8 mouse cellular contexts compared by ENCODE assay signal in the genomic region with DNA sequence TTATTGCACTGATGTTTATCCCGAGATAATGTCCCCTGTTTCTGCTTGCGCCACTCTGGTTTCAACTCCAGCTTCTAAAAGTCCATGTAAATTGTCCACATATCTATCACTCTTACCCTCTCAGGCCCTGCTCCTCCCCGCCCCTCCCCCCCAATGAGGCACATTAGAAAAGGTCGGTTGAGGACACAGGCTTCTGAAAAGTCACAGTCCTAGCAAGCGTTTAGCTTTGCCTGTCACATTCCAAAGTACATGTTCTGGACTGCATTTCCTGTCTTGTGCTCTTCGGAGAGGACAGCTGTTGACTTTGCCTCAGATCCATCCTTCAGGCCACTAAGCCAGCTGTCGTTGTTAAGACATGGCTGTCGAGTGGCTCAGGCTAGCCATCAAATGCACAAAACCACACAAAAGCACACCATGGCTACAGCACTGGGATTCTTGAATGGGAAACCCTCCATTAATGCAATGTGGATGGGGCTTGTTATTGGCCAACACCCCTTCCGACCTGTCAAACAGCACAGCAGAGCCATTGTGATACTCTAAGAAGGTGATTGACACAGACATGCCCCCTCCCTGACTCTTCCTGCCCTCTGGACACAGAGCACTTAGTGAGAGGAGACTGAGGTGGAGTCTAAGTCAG. TPM values are rescaled to one million over a fixed set of nuclear protein-coding genes. Genes with fewer than 3 reads are reported as not detected.
DNase-seq lines count a peak whose midpoint lies in the region; ATAC-seq and TF ChIP-seq lines count a peak whose summit lies in the region.

No protein-coding gene starts in this region.

- no peak overlapping the region for H3K9ac ChIP-seq in limb, embryonic 12.5 days (replicated peaks)

- DNase-seq in embryo, embryonic 9.5 days (ENCODE audit: extremely low spot score) = peak; percentile 34
- peak; percentile 53 to 66 for DNase-seq in heart, postnatal 10 days
- no peak for DNase-seq in cerebellum, adult 18-20 months
- DNase-seq in layer of hippocampus, adult 11-12 months (ENCODE audit: low spot score) = no peak
- DNase-seq in ovary, postnatal 14 days (ENCODE audit: low spot score) = no peak
- no peak for DNase-seq in testis, postnatal 14 days (ENCODE audit: low spot score)

- intact Hi-C loops in heart, postnatal 10 days (cut with DNase I) = no loop called here

- H3K27ac ChIP-seq in limb, embryonic 12.5 days = no peak overlapping the region

- ATAC-seq in limb, embryonic 12.5 days (ENCODE audit: insufficient number of reproducible peaks, insufficient read depth, low FRiP score, low TSS enrichment, low read depth) = no peak

- 53% methylated on average over 9 of the region's 9 CpGs for WGBS in limb, embryonic 12.5 days

- no peaks in the 10 kb centered on the region for H3K27me3 ChIP-seq in limb, embryonic 12.5 days
- no peaks in the 10 kb centered on the region for H3K27me3 ChIP-seq in myocyte (ENCODE audit: control insufficient read depth, insufficient read depth, insufficient read length)

- no peak overlapping the region for H3ac ChIP-seq in myocyte (ENCODE audit: control insufficient read depth, insufficient read length)

- peak overlapping the region; percentile 13; the same call in 1 of the 2 replicates for H3K4me3 ChIP-seq in limb, embryonic 12.5 days (replicated peaks)
- no peak overlapping the region for H3K4me3 ChIP-seq in myocyte

- H3K36me3 ChIP-seq in limb, embryonic 12.5 days = no peaks in the 10 kb centered on the region
- H3K36me3 ChIP-seq in myocyte (ENCODE audit: control insufficient read depth, insufficient read depth) = no peaks in the 10 kb centered on the region

- no peak for TF ChIP-seq POLR2A in myocyte (IDR thresholded peaks at IDR 0.05; ENCODE audit: insufficient read length, low read depth)

- peak overlapping the region; percentile 44 for H3K4me2 ChIP-seq in limb, embryonic 12.5 days
- H3K4me2 ChIP-seq in myocyte (ENCODE audit: low read depth) = peak overlapping the region; percentile 9

- H3K9me3 ChIP-seq in limb, embryonic 12.5 days = no peaks in the 10 kb centered on the region

- H3K79me2 ChIP-seq in myocyte (ENCODE audit: control insufficient read depth, insufficient read depth) = no peaks in the 10 kb centered on the region

- peaks cover 15% of the 10 kb centered on the region for H3K4me1 ChIP-seq in limb, embryonic 12.5 days (replicated peaks)

TF ChIP-seq in myocyte, 11 proteins besides CTCF, POLR2A, EP300 and RAD21:
- TF ChIP-seq MYOG (IDR thresholded peaks at IDR 0.05; ENCODE audit: control insufficient read depth in 1 of 3, insufficient read depth in 1 of 3, insufficient read length in 2 of 3, low read depth in 2 of 3) (peak; percentile 43 to 91 (median 64)), USF1 (IDR thresholded peaks at IDR 0.05; ENCODE audit: low read depth) (no peak), MAX (IDR thresholded peaks at IDR 0.05; ENCODE audit: low read depth) (no peak), TCF3 (IDR thresholded peaks at IDR 0.05; ENCODE audit: insufficient read length, low read depth) (peak; percentile 6), MYOD1 (IDR thresholded peaks at IDR 0.05; ENCODE audit: control insufficient read depth in 1 of 3, insufficient read length in 2 of 3, low read depth in 2 of 3) (peak; percentile 4 to 89 (median 87)), TCF12 (IDR thresholded peaks at IDR 0.05; ENCODE audit: insufficient read depth, poor library complexity, severe bottlenecking) (peak; percentile 55), CEBPB (IDR thresholded peaks at IDR 0.05; ENCODE audit: insufficient read depth, poor library complexity, severe bottlenecking) (no peak)

RNA-seq across cellular contexts. Expression of a gene that starts 12.2 kb away (rescaled TPM):
- total RNA-seq in heart, postnatal 10 days (2021) = not detected
- polyA plus RNA-seq in limb, embryonic 12.5 days (2016; fragmentation: Nextera tagmentation; extraction: Ambion mirVana) = 0.06 TPM in 1 of 2 replicates, not detected in the other
- polyA plus RNA-seq in myocyte (2012; fragmentation: generic; extraction: Trizol) = not detected

Comparison
In these comparisons a context has a peak if more than half of its experiments do, and no peak if none do; other contexts are left out.
1. DNase-seq: peak in embryo, embryonic 9.5 days (single experiment) and heart, postnatal 10 days (2 of 2); none in cerebellum, adult 18-20 months (0 of 2), layer of hippocampus, adult 11-12 months (single experiment), ovary, postnatal 14 days (single experiment) and testis, postnatal 14 days (single experiment).